Mouse (Mus musculus): Measurements from ENCODE around the gene Ercc6. TPM values are rescaled to one million over a fixed set of nuclear protein-coding genes. Genes with fewer than 3 reads are reported as not detected.

Gene Ercc6
- polyA plus RNA-seq, 1 experiment = 9.4 TPM

GRCm38 (mm10) chr14:32551854-32552253, 38.5 kb downstream of the Ercc6 start:
- no peak for DNase-seq
- Histone ChIP-seq H3K27me3 (ENCODE audit: control insufficient read depth, insufficient read depth, low read length) (no peaks in the 10 kb centered on the region), H3K27ac (ENCODE audit: control insufficient read depth, insufficient read depth, low read length) (no peak overlapping the region), H3K36me3 (ENCODE audit: control insufficient read depth, insufficient read depth, low read length) (peaks cover 6% of the 10 kb centered on the region; the same call in 1 of the 2 replicates), H3K4me1 (replicated peaks; ENCODE audit: control insufficient read depth, insufficient read depth, low read length) (no peaks in the 10 kb centered on the region), H3K4me3 (ENCODE audit: control insufficient read depth, insufficient read depth, low read length) (no peak overlapping the region)
- TF ChIP-seq POLR2A (IDR thresholded peaks at IDR 0.05; ENCODE audit: control insufficient read depth, extremely low read depth, insufficient read depth, low read length, poor library complexity) (no peak), CTCF (IDR thresholded peaks at IDR 0.05; ENCODE audit: borderline replicate concordance, control insufficient read depth, extremely low read depth, insufficient read depth, low read length, poor library complexity) (no peak)
- 94% methylated on average over 5 of the region's 5 CpGs for WGBS

GRCm38 (mm10) chr14:32553198-32553903, 40.0 kb downstream of the Ercc6 start:
- WGBS = 96% methylated on average over 10 of the region's 10 CpGs
- Histone ChIP-seq H3K4me1 (replicated peaks; ENCODE audit: control insufficient read depth, insufficient read depth, low read length) (no peaks in the 10 kb centered on the region), H3K4me3 (ENCODE audit: control insufficient read depth, insufficient read depth, low read length) (no peak overlapping the region), H3K27me3 (ENCODE audit: control insufficient read depth, insufficient read depth, low read length) (no peaks in the 10 kb centered on the region), H3K27ac (ENCODE audit: control insufficient read depth, insufficient read depth, low read length) (no peak overlapping the region), H3K36me3 (ENCODE audit: control insufficient read depth, insufficient read depth, low read length) (peaks cover 11% of the 10 kb centered on the region)
- TF ChIP-seq POLR2A (IDR thresholded peaks at IDR 0.05; ENCODE audit: control insufficient read depth, extremely low read depth, insufficient read depth, low read length, poor library complexity) (no peak), CTCF (IDR thresholded peaks at IDR 0.05; ENCODE audit: borderline replicate concordance, control insufficient read depth, extremely low read depth, insufficient read depth, low read length, poor library complexity) (no peak)
- DNase-seq = no peak

- WGBS = 93% methylated on average over 8 of the region's 8 CpGs
- TF ChIP-seq CTCF (IDR thresholded peaks at IDR 0.05; ENCODE audit: borderline replicate concordance, control insufficient read depth, extremely low read depth, insufficient read depth, low read length, poor library complexity) (no peak), POLR2A (IDR thresholded peaks at IDR 0.05; ENCODE audit: control insufficient read depth, extremely low read depth, insufficient read depth, low read length, poor library complexity) (no peak)
- H3K36me3 ChIP-seq (ENCODE audit: control insufficient read depth, insufficient read depth, low read length) = peaks cover 17% of the 10 kb centered on the region
- H3K27me3 ChIP-seq (ENCODE audit: control insufficient read depth, insufficient read depth, low read length) = no peaks in the 10 kb centered on the region
- H3K4me3 ChIP-seq (ENCODE audit: control insufficient read depth, insufficient read depth, low read length) = no peak overlapping the region
- no peak for DNase-seq
- H3K4me1 ChIP-seq (replicated peaks; ENCODE audit: control insufficient read depth, insufficient read depth, low read length) = no peaks in the 10 kb centered on the region
- no peak overlapping the region for H3K27ac ChIP-seq (ENCODE audit: control insufficient read depth, insufficient read depth, low read length)
Observed at GRCm38 (mm10) chr14:32554860-32555526, 41.7 kb downstream of the Ercc6 start.

GRCm38 (mm10) chr14:32561428-32561827, 48.1 kb downstream of the Ercc6 start:
- no peak for TF ChIP-seq CTCF (IDR thresholded peaks at IDR 0.05; ENCODE audit: borderline replicate concordance, control insufficient read depth, extremely low read depth, insufficient read depth, low read length, poor library complexity)
- TF ChIP-seq POLR2A (IDR thresholded peaks at IDR 0.05; ENCODE audit: control insufficient read depth, extremely low read depth, insufficient read depth, low read length, poor library complexity) = no peak
- WGBS = 96% methylated on average over 3 of the region's 3 CpGs
- Histone ChIP-seq H3K36me3 (ENCODE audit: control insufficient read depth, insufficient read depth, low read length) (peaks cover 32% of the 10 kb centered on the region), H3K27ac (ENCODE audit: control insufficient read depth, insufficient read depth, low read length) (no peak overlapping the region), H3K27me3 (ENCODE audit: control insufficient read depth, insufficient read depth, low read length) (no peaks in the 10 kb centered on the region), H3K4me3 (ENCODE audit: control insufficient read depth, insufficient read depth, low read length) (no peak overlapping the region), H3K4me1 (replicated peaks; ENCODE audit: control insufficient read depth, insufficient read depth, low read length) (no peaks in the 10 kb centered on the region)
- no peak for DNase-seq

GRCm38 (mm10) chr14:32563661-32564060, 50.3 kb downstream of the Ercc6 start:
- no peaks in the 10 kb centered on the region for H3K4me1 ChIP-seq (replicated peaks; ENCODE audit: control insufficient read depth, insufficient read depth, low read length)
- DNase-seq = no peak
- H3K27me3 ChIP-seq (ENCODE audit: control insufficient read depth, insufficient read depth, low read length) = no peaks in the 10 kb centered on the region
- peaks cover 34% of the 10 kb centered on the region for H3K36me3 ChIP-seq (ENCODE audit: control insufficient read depth, insufficient read depth, low read length)
- TF ChIP-seq CTCF (IDR thresholded peaks at IDR 0.05; ENCODE audit: borderline replicate concordance, control insufficient read depth, extremely low read depth, insufficient read depth, low read length, poor library complexity) (no peak), POLR2A (IDR thresholded peaks at IDR 0.05; ENCODE audit: control insufficient read depth, extremely low read depth, insufficient read depth, low read length, poor library complexity) (no peak)
- H3K4me3 ChIP-seq (ENCODE audit: control insufficient read depth, insufficient read depth, low read length) = no peak overlapping the region
- no peak overlapping the region for H3K27ac ChIP-seq (ENCODE audit: control insufficient read depth, insufficient read depth, low read length)
- 96% methylated on average over 6 of the region's 6 CpGs for WGBS

GRCm38 (mm10) chr14:32572519-32572918, 59.2 kb downstream of the Ercc6 start:
- Histone ChIP-seq H3K36me3 (ENCODE audit: control insufficient read depth, insufficient read depth, low read length) (peaks cover 31% of the 10 kb centered on the region), H3K27me3 (ENCODE audit: control insufficient read depth, insufficient read depth, low read length) (no peaks in the 10 kb centered on the region), H3K27ac (ENCODE audit: control insufficient read depth, insufficient read depth, low read length) (no peak overlapping the region), H3K4me1 (replicated peaks; ENCODE audit: control insufficient read depth, insufficient read depth, low read length) (no peaks in the 10 kb centered on the region), H3K4me3 (ENCODE audit: control insufficient read depth, insufficient read depth, low read length) (no peak overlapping the region)
- TF ChIP-seq POLR2A (IDR thresholded peaks at IDR 0.05; ENCODE audit: control insufficient read depth, extremely low read depth, insufficient read depth, low read length, poor library complexity) (no peak), CTCF (IDR thresholded peaks at IDR 0.05; ENCODE audit: borderline replicate concordance, control insufficient read depth, extremely low read depth, insufficient read depth, low read length, poor library complexity) (no peak)
- WGBS = 93% methylated on average over 8 of the region's 8 CpGs
- no peak for DNase-seq
